Mouse (Mus musculus) induced T-regulatory cell, adult 2 months (primary cell): ENCODE measurements around the gene CT030661.1.
A peak's percentile ranks its signal among the peaks of the same experiment; 100 is the strongest.

Experiments
- DNase-seq: peaks from one replicate; pipeline ENCODE4 v3.0.0-alpha.2; 2012; ENCODE audit warnings: low read depth

Gene CT030661.1

GRCm38 (mm10) chr17:22314730-22315226 lies at the start of gene CT030661.1:
Gene CT030661.1, minus strand, starts transcription at chr17:22314837.
- DNase-seq = peak; percentile 92

- DNase-seq = no peak
Measured at GRCm38 (mm10) chr17:22363895-22364294, 49.3 kb upstream of the CT030661.1 start.

GRCm38 (mm10) chr17:22361101-22361781 lies 46.6 kb upstream of the CT030661.1 start, which contains the start of the genes Zfp944 and Zfp758:
Gene Zfp944, minus strand, starts transcription at chr17:22361400.
Gene Zfp758, plus strand, starts transcription at chr17:22361453.
- peak; percentile 76 for DNase-seq

GRCm38 (mm10) chr17:22360572-22360971 lies 45.9 kb upstream of the CT030661.1 start:
- DNase-seq = no peak

- peak; percentile 72 for DNase-seq
Measured at GRCm38 (mm10) chr17:22352794-22353193, 38.2 kb upstream of the CT030661.1 start.

GRCm38 (mm10) chr17:22315247-22315646 lies 610 bp upstream of the CT030661.1 start:
- peak; percentile 2 for DNase-seq

- peak; percentile 6 for DNase-seq
Measured at GRCm38 (mm10) chr17:22314219-22314618, 418 bp downstream of the CT030661.1 start.
